Mouse (Mus musculus) MEL (cell line): ENCODE measurements around the gene Tbx19. TPM values are rescaled to one million over a fixed set of nuclear protein-coding genes. Genes with fewer than 3 reads are reported as not detected.
A peak's percentile ranks its signal among the peaks of the same experiment; 100 is the strongest.

Source experiments
- DNase-seq: peaks from one replicate; pipeline ENCODE4 v3.0.0; 2011; ENCODE audit warnings: low read depth, low spot score
- H3K27ac ChIP-seq: 2 replicates; pipeline ENCODE4 v1.5.1; 2012; ENCODE audit warnings: low read depth, mild to moderate bottlenecking, control low read depth, low read length, moderate library complexity; ENCODE audit not compliant: control insufficient read depth
- H3K27me3 ChIP-seq, 2 experiments: fragments of 150-350 bp in 1 of 2; sonication (generic) in 1 of 2; 2 replicates each; pipeline ENCODE4 v1.6.1; 2012; ENCODE audit warnings: low read length in 2 of 2, mild to moderate bottlenecking in 2 of 2, improper control_type of control experiment in 1 of 2, moderate library complexity in 1 of 2; ENCODE audit not compliant: insufficient read depth in 2 of 2, control insufficient read depth in 1 of 2
- H3K36me3 ChIP-seq, 2 experiments: 2 replicates each; pipeline ENCODE4 v1.6.1; 2012 to 2014; ENCODE audit warnings: low read length in 2 of 2, improper control_type of control experiment in 1 of 2, inconsistent platforms in 1 of 2, mild to moderate bottlenecking in 1 of 2; ENCODE audit not compliant: insufficient read depth in 2 of 2, control insufficient read depth in 1 of 2
- H3K4me1 ChIP-seq, 2 experiments: fragments of 150-350 bp in 1 of 2; sonication (generic) in 1 of 2; 2 replicates each; pipeline ENCODE4 v1.6.1; 2012; ENCODE audit warnings: low read length in 2 of 2, improper control_type of control experiment in 1 of 2, mild to moderate bottlenecking in 1 of 2; ENCODE audit not compliant: insufficient read depth in 2 of 2, control insufficient read depth in 1 of 2
- H3K4me3 ChIP-seq, 2 experiments: fragments of 150-350 bp in 1 of 2; sonication (generic) in 1 of 2; 2 replicates each; pipeline ENCODE4 v1.5.1; 2012; ENCODE audit warnings: low read depth in 2 of 2, low read length in 2 of 2, mild to moderate bottlenecking in 2 of 2, moderate library complexity in 2 of 2, control low read depth in 1 of 2, improper control_type of control experiment in 1 of 2; ENCODE audit not compliant: control insufficient read depth in 1 of 2, insufficient read depth in 1 of 2
- H3K79me2 ChIP-seq: 2 replicates; pipeline ENCODE4 v1.6.1; 2012; ENCODE audit warnings: mild to moderate bottlenecking, low read length, moderate library complexity; ENCODE audit not compliant: control insufficient read depth, poor library complexity, insufficient read depth
- H3K9ac ChIP-seq: 2 replicates; pipeline ENCODE4 v1.6.1; 2012; ENCODE audit warnings: low read depth, mild to moderate bottlenecking, control low read depth, low read length, moderate library complexity; ENCODE audit not compliant: control insufficient read depth, poor library complexity, severe bottlenecking
- H3K9me3 ChIP-seq: fragments of 150-350 bp; sonication (generic); replicated peaks from 2 replicates; pipeline ENCODE4 v1.6.1; 2012; ENCODE audit warnings: mild to moderate bottlenecking, low read length, improper control_type of control experiment, moderate library complexity; ENCODE audit not compliant: insufficient read depth
- CHD1 ChIP-seq: IDR thresholded peaks from 2 replicates; pipeline ENCODE4 v1.6.1; 2012; ENCODE audit warnings: low read depth, mild to moderate bottlenecking, inconsistent platforms, low read length, improper control_type of control experiment
- CTCF ChIP-seq, 3 experiments: IDR thresholded peaks in 2 of 3; conservative IDR thresholded peaks in 1 of 3; 2 replicates each; pipeline ENCODE4 v1.5.1; 2011 to 2012; ENCODE audit warnings: low read length in 3 of 3, low read depth in 2 of 3, mild to moderate bottlenecking in 2 of 3, improper control_type of control experiment in 1 of 3, inconsistent platforms in 1 of 3, mixed read lengths in 1 of 3, moderate library complexity in 1 of 3; ENCODE audit not compliant: control insufficient read depth in 1 of 3, insufficient read depth in 1 of 3, poor library complexity in 1 of 3, severe bottlenecking in 1 of 3
- E2F4 ChIP-seq: IDR thresholded peaks from 2 replicates; pipeline ENCODE4 v1.6.1; 2011; ENCODE audit warnings: low read depth, low read length, improper control_type of control experiment, borderline replicate concordance
- GATA1 ChIP-seq: IDR thresholded peaks from 2 replicates; pipeline ENCODE4 v1.6.1; 2011; ENCODE audit warnings: low read depth, low read length, improper control_type of control experiment
- HCFC1 ChIP-seq: IDR thresholded peaks from 2 replicates; pipeline ENCODE4 v1.6.1; 2012; ENCODE audit warnings: low read depth, mild to moderate bottlenecking, inconsistent platforms, low read length, improper control_type of control experiment, moderate library complexity
- MAFK ChIP-seq: IDR thresholded peaks from 2 replicates; pipeline ENCODE4 v1.6.1; 2011; ENCODE audit warnings: low read depth, mild to moderate bottlenecking, low read length, improper control_type of control experiment, borderline replicate concordance
- MEF2A ChIP-seq: IDR thresholded peaks from 2 replicates; pipeline ENCODE4 v1.6.1; 2014; ENCODE audit warnings: low read depth, mild to moderate bottlenecking, inconsistent platforms, low read length, improper control_type of control experiment; ENCODE audit not compliant: poor library complexity, insufficient replicate concordance, severe bottlenecking; ENCODE audit errors: extremely low read depth
- MXI1 ChIP-seq: IDR thresholded peaks from 2 replicates; pipeline ENCODE4 v1.6.1; 2011; ENCODE audit warnings: mild to moderate bottlenecking, low read depth, low read length, improper control_type of control experiment
- MYB ChIP-seq: IDR thresholded peaks from 2 replicates; pipeline ENCODE4 v1.6.1; 2011; ENCODE audit warnings: mild to moderate bottlenecking, low read depth, low read length, improper control_type of control experiment
- MYC ChIP-seq: IDR thresholded peaks from 2 replicates; pipeline ENCODE4 v1.6.1; 2011; ENCODE audit warnings: low read depth, mild to moderate bottlenecking, low read length, improper control_type of control experiment, moderate library complexity
- POLR2AphosphoS5 ChIP-seq: IDR thresholded peaks from 2 replicates; pipeline ENCODE4 v1.6.1; 2012; ENCODE audit warnings: low read depth, borderline replicate concordance, mild to moderate bottlenecking, inconsistent platforms, low read length, moderate library complexity, mixed read lengths
- RAD21 ChIP-seq: IDR thresholded peaks from 2 replicates; pipeline ENCODE4 v1.6.1; 2011; ENCODE audit warnings: mild to moderate bottlenecking, low read depth, low read length, improper control_type of control experiment
- SIN3A ChIP-seq: IDR thresholded peaks from 2 replicates; pipeline ENCODE4 v1.6.1; 2012; ENCODE audit warnings: low read length, improper control_type of control experiment, inconsistent platforms
- SMC3 ChIP-seq: IDR thresholded peaks from 2 replicates; pipeline ENCODE4 v1.6.1; 2011; ENCODE audit warnings: low read depth, low read length, improper control_type of control experiment
- TBP ChIP-seq: IDR thresholded peaks from 2 replicates; pipeline ENCODE4 v1.8.0; 2011; ENCODE audit warnings: low read depth, low read length, improper control_type of control experiment
- TCF12 ChIP-seq: IDR thresholded peaks from 2 replicates; pipeline ENCODE4 v1.6.1; 2014; ENCODE audit warnings: low read depth, mild to moderate bottlenecking, inconsistent platforms, low read length, improper control_type of control experiment, moderate library complexity
- USF1 ChIP-seq: IDR thresholded peaks from 2 replicates; pipeline ENCODE4 v1.6.1; 2014; ENCODE audit warnings: low read depth, mild to moderate bottlenecking, inconsistent platforms, low read length, improper control_type of control experiment, moderate library complexity
- USF2 ChIP-seq, 2 experiments: IDR thresholded peaks; 2 replicates each; pipeline ENCODE4 v1.6.1; 2011 to 2012; ENCODE audit warnings: improper control_type of control experiment in 2 of 2, low read length in 2 of 2, borderline replicate concordance in 1 of 2, inconsistent platforms in 1 of 2, low read depth in 1 of 2, mild to moderate bottlenecking in 1 of 2; ENCODE audit not compliant: insufficient read depth in 1 of 2
- ZC3H11A ChIP-seq: IDR thresholded peaks from 2 replicates; pipeline ENCODE4 v1.6.1; 2012; ENCODE audit warnings: low read depth, mild to moderate bottlenecking, inconsistent platforms, low read length, improper control_type of control experiment
- polyA plus RNA-seq, 2 experiments: library from polyadenylated mRNA; stranded (reverse) in 1 of 2; unstranded in 1 of 2; fragments of >175 nt in 1 of 2; fragments of >200 nt in 1 of 2; gene quantifications; 2 replicates each; pipeline versions ENCODE4 v1.2.1 to v1.2.4; 2012; ENCODE audit warnings: low replicate concordance in 2 of 2, low read depth in 1 of 2; ENCODE audit not compliant: insufficient read length in 2 of 2, insufficient read depth in 1 of 2, missing spikeins in 1 of 2
- total RNA-seq: library from RNA; depleted of rRNA; stranded (reverse); fragments of 300-350 nt; gene quantifications from 2 replicates; pipeline ENCODE4 v1.2.3, GENCODE M21; 2012

Tbx19 gene
- total and polyA plus RNA-seq, 3 experiments: 0.19 TPM; not detected in 2

DNA sequence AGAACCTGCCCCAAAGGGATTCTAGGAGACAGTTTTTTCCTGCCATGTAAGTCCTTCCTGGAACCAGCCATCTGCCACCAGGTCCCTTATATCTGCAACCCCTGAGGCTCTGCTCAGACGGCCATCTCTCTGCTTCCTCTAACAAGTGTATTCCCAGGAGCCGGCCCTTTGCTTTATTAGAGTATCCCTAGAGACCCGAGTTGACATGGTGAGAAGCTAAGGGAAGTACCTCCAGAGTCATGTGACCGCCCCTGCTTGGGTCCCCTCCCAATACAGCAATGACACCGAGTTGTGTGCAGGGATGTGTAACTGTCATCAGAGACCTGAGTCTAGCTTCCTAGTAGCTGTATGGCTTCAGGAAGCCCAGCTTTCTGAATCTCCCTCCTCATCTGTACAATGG is 27.3 kb downstream of the Tbx19 start:
- TF ChIP-seq MEF2A (no peak), USF1 (no peak), CTCF (IDR thresholded peaks at IDR 0.05 in 2 of 3, conservative IDR thresholded peaks at IDR 0.05 in 1 of 3; ENCODE audit: control insufficient read depth in 1 of 3, insufficient read depth in 1 of 3, low read depth in 2 of 3, low read length in 3 of 3, poor library complexity in 1 of 3, severe bottlenecking in 1 of 3) (no peak), HCFC1 (no peak), MYB (no peak), TCF12 (no peak), TBP (no peak), CHD1 (no peak), E2F4 (no peak), POLR2AphosphoS5 (no peak), MAFK (no peak), GATA1 (no peak), MXI1 (no peak)
- Histone ChIP-seq H3K27ac (no peak overlapping the region), H3K4me3 (no peak overlapping the region), H3K36me3 (no peaks in the 10 kb centered on the region), H3K27me3 (peaks cover 0 to 1% of the 10 kb centered on the region in 2 experiments; a peak in 2 of 4 replicates), H3K9ac (no peak overlapping the region), H3K9me3 (no peaks in the 10 kb centered on the region), H3K4me1 (0 out of 4 replicates have a peak, but pooled peaks cover 0 to 3% of the 10 kb centered on the region in 2 experiments), H3K79me2 (no peaks in the 10 kb centered on the region)
- no peak for DNase-seq

GRCm38 (mm10) chr1:165132187-165132877 is 28.2 kb downstream of the Tbx19 start:
- H3K4me1 ChIP-seq: 0 out of 4 replicates have a peak, but pooled peaks cover 0 to 3% of the 10 kb centered on the region in 2 experiments
- no peak overlapping the region for H3K27ac ChIP-seq
- peaks cover 0 to 1% of the 10 kb centered on the region in 2 experiments; a peak in 2 of 4 replicates for H3K27me3 ChIP-seq
- DNase-seq: peak; percentile 86
- TF ChIP-seq ZC3H11A: peak; percentile 38; the same call in 1 of the 2 replicates
- no peak for TF ChIP-seq USF2 (IDR thresholded peaks at IDR 0.05; ENCODE audit: borderline replicate concordance in 1 of 2, insufficient read depth in 1 of 2, low read depth in 1 of 2, low read length in 2 of 2)
- no peak for TF ChIP-seq CHD1
- TF ChIP-seq SIN3A: no peak
- TF ChIP-seq MEF2A: no peak
- peak; percentile 67 to 97 (median 77) for TF ChIP-seq CTCF (IDR thresholded peaks at IDR 0.05 in 2 of 3, conservative IDR thresholded peaks at IDR 0.05 in 1 of 3; ENCODE audit: control insufficient read depth in 1 of 3, insufficient read depth in 1 of 3, low read depth in 2 of 3, low read length in 3 of 3, poor library complexity in 1 of 3, severe bottlenecking in 1 of 3)
- TF ChIP-seq MYC: no peak
- no peak for TF ChIP-seq USF1
- peak; percentile 46 for TF ChIP-seq SMC3
- peak; percentile 76 for TF ChIP-seq RAD21
- TF ChIP-seq, all 39 proteins: peak for 4
- H3K9me3 ChIP-seq: no peaks in the 10 kb centered on the region
- no peak overlapping the region for H3K9ac ChIP-seq
- H3K4me3 ChIP-seq: no peak overlapping the region
- no peaks in the 10 kb centered on the region for H3K79me2 ChIP-seq
- no peaks in the 10 kb centered on the region for H3K36me3 ChIP-seq
